In genomic region chr10:42698994-42699393, GRCm38 (mm10) we compare ENCODE assay signal across 16 mouse cellular contexts.
DNase-seq lines count a peak whose midpoint lies in the region; ATAC-seq and TF ChIP-seq lines count a peak whose summit lies in the region.
"Had no signal": no experiment of that assay in that cellular context is flagged by ENCODE, and none has a peak within 500 bp of the region (broad histone marks: within the 10 kb centered on the region; RNA-seq: fewer than 3 reads in every experiment).

No protein-coding gene starts in this region.

- peak; percentile 22 to 56 for DNase-seq in spleen, adult 2 months (ENCODE audit: low read depth in 1 of 2, low spot score in 2 of 2)
- no peak for DNase-seq in spleen, postnatal 14 days (ENCODE audit: low spot score in 2 of 2)
- peak; percentile 16 for DNase-seq in stomach, postnatal 0 days (ENCODE audit: low spot score)
- no peak for DNase-seq in adrenal gland, adult 2 months
- DNase-seq in adipocyte (ENCODE audit: low spot score) = no peak
- DNase-seq in kidney, adult 9 months = no peak
- DNase-seq: adrenal gland, postnatal 10 days; cerebellum, adult 9-10 months; right cerebral cortex, postnatal 4 days had no signal

- H3K27me3 ChIP-seq in spleen, adult 2 months (ENCODE audit: control insufficient read depth, insufficient read depth, low read length) = no peaks in the 10 kb centered on the region
- H3K27me3 ChIP-seq in stomach, postnatal 0 days (ENCODE audit: control insufficient read depth, insufficient read depth, low read length) = no peaks in the 10 kb centered on the region
- H3K27me3 ChIP-seq: hindbrain, embryonic 13.5 days; kidney, embryonic 15.5 days; midbrain, embryonic 13.5 days had no signal

- no peaks in the 10 kb centered on the region for H3K4me1 ChIP-seq in spleen, adult 2 months (ENCODE audit: control insufficient read depth, insufficient read depth, insufficient read length)
- no peaks in the 10 kb centered on the region for H3K4me1 ChIP-seq in stomach, postnatal 0 days (replicated peaks; ENCODE audit: control insufficient read depth, insufficient read depth)
- H3K4me1 ChIP-seq: embryonic facial prominence, embryonic 10.5 days; hindbrain, embryonic 13.5 days; midbrain, embryonic 13.5 days had no signal

- no peaks in the 10 kb centered on the region for H3K9me3 ChIP-seq in stomach, postnatal 0 days (ENCODE audit: control insufficient read depth, low read length)
- H3K9me3 ChIP-seq: embryonic facial prominence, embryonic 10.5 days; hindbrain, embryonic 13.5 days; kidney, embryonic 15.5 days; midbrain, embryonic 13.5 days had no signal

- TF ChIP-seq EP300 in stomach, postnatal 0 days (optimal IDR thresholded peaks at IDR 0.05) = no peak

- ATAC-seq in inflammation-experienced regulatory T-cells, adult 6 months = peak; percentile 85
- no peak for ATAC-seq in stomach, postnatal 0 days (ENCODE audit: low FRiP score, low TSS enrichment)
- ATAC-seq: midbrain, embryonic 13.5 days had no signal

- 60% methylated on average over 8 of the region's 8 CpGs for WGBS in spleen, adult 2 months
- 82% methylated on average over 8 of the region's 8 CpGs for WGBS in stomach, postnatal 0 days

- TF ChIP-seq POLR2A in spleen, adult 2 months (IDR thresholded peaks at IDR 0.05; ENCODE audit: low read depth, low read length) = no peak

- H3K4me2 ChIP-seq in stomach, postnatal 0 days (replicated peaks; ENCODE audit: low read depth) = no peak overlapping the region
- H3K4me2 ChIP-seq: hindbrain, embryonic 13.5 days; kidney, embryonic 15.5 days; liver, embryonic 11.5 days; midbrain, embryonic 13.5 days had no signal

- H3K9ac ChIP-seq in stomach, postnatal 0 days (ENCODE audit: low read length) = no peak overlapping the region
- H3K9ac ChIP-seq: hindbrain, embryonic 13.5 days; kidney, embryonic 15.5 days; midbrain, embryonic 13.5 days had no signal

- no peak for TF ChIP-seq CTCF in spleen, adult 2 months (IDR thresholded peaks at IDR 0.05; ENCODE audit: extremely low read depth, insufficient read depth, insufficient read length, insufficient replicate concordance)
- TF ChIP-seq CTCF in stomach, postnatal 0 days (IDR thresholded peaks at IDR 0.05; ENCODE audit: low read depth) = no peak

- H3K36me3 ChIP-seq in spleen, adult 2 months (ENCODE audit: control insufficient read depth, insufficient read depth, low read length) = peaks cover 19% of the 10 kb centered on the region
- 0 out of 2 replicates have a peak, but pooled peaks cover 2% of the 10 kb centered on the region for H3K36me3 ChIP-seq in stomach, postnatal 0 days (ENCODE audit: control insufficient read depth, insufficient read depth, low read length)

- no peak overlapping the region for H3K27ac ChIP-seq in spleen, adult 2 months (ENCODE audit: insufficient read depth, low read length)
- no peak overlapping the region for H3K27ac ChIP-seq in stomach, postnatal 0 days (replicated peaks)
- H3K27ac ChIP-seq: embryonic facial prominence, embryonic 10.5 days; hindbrain, embryonic 13.5 days; kidney, embryonic 15.5 days; macrophage; midbrain, embryonic 13.5 days had no signal

- no peak overlapping the region for H3K4me3 ChIP-seq in spleen, adult 2 months (ENCODE audit: extremely low read depth, insufficient read depth, insufficient read length)
- no peak overlapping the region for H3K4me3 ChIP-seq in stomach, postnatal 0 days (ENCODE audit: low read depth, low read length)
- H3K4me3 ChIP-seq: embryonic facial prominence, embryonic 10.5 days; hindbrain, embryonic 13.5 days; kidney, embryonic 15.5 days; midbrain, embryonic 13.5 days had no signal

Comparison
In these comparisons a context has a peak if more than half of its experiments do, and no peak if none do; other contexts are left out.
1. DNase-seq: peak in spleen, adult 2 months (2 of 2) and stomach, postnatal 0 days (single experiment); none in spleen, postnatal 14 days (0 of 2), adrenal gland, adult 2 months (single experiment), adipocyte (single experiment) and kidney, adult 9 months (single experiment).